Mouse (Mus musculus): ENCODE measurements around the gene Defb42.
A peak's percentile ranks its signal among the peaks of the same experiment; 100 is the strongest.

The Defb42 gene

GRCm38 (mm10) chr14:63046691-63047090 lies at the start of gene Defb42:
Gene Defb42, plus strand, starts transcription at chr14:63046991.
- no peak for DNase-seq (ENCODE audit: low read depth in 2 of 2, low spot score in 2 of 2)

GRCm38 (mm10) chr14:62997777-62998176 lies 49.0 kb upstream of the Defb42 start, which contains the start of gene Defb47:
Gene Defb47, plus strand, starts transcription at chr14:62998077.
- no peak for DNase-seq (ENCODE audit: low read depth in 2 of 2, low spot score in 2 of 2)

GRCm38 (mm10) chr14:62998977-62999376 lies 47.8 kb upstream of the Defb42 start:
- no peak for DNase-seq (ENCODE audit: low read depth in 2 of 2, low spot score in 2 of 2)

- no peak for DNase-seq (ENCODE audit: low read depth in 2 of 2, low spot score in 2 of 2)
These were observed 44.2 kb upstream of the Defb42 start for GRCm38 (mm10) chr14:63002588-63002987.

- DNase-seq (ENCODE audit: low read depth in 2 of 2, low spot score in 2 of 2), result no peak
These were observed 35.3 kb upstream of the Defb42 start, which contains the start of gene Defb43 for GRCm38 (mm10) chr14:63011471-63011870. Gene Defb43, plus strand, starts transcription at chr14:63011771.

GRCm38 (mm10) chr14:63013082-63013481 lies 33.7 kb upstream of the Defb42 start:
- DNase-seq (ENCODE audit: low read depth in 2 of 2, low spot score in 2 of 2), result no peak

- no peak for DNase-seq (ENCODE audit: low read depth in 2 of 2, low spot score in 2 of 2)
These were observed 32.1 kb upstream of the Defb42 start for GRCm38 (mm10) chr14:63014667-63015066.

- no peak for DNase-seq (ENCODE audit: low read depth in 2 of 2, low spot score in 2 of 2)
These were observed 26.2 kb upstream of the Defb42 start for GRCm38 (mm10) chr14:63020524-63021156.

- DNase-seq (ENCODE audit: low read depth in 2 of 2, low spot score in 2 of 2), result no peak
These were observed 3.1 kb downstream of the Defb42 start, which contains the start of gene Defb30 for GRCm38 (mm10) chr14:63049910-63050370. Gene Defb30, minus strand, starts transcription at chr14:63049960.

GRCm38 (mm10) chr14:63050769-63051168 lies 4.0 kb downstream of the Defb42 start:
- DNase-seq (ENCODE audit: low read depth in 2 of 2, low spot score in 2 of 2), result peak; percentile 32 to 52

GRCm38 (mm10) chr14:63054729-63055128 lies 7.9 kb downstream of the Defb42 start:
- no peak for DNase-seq (ENCODE audit: low read depth in 2 of 2, low spot score in 2 of 2)

GRCm38 (mm10) chr14:63060361-63060760 lies 13.6 kb downstream of the Defb42 start:
- no peak for DNase-seq (ENCODE audit: low read depth in 2 of 2, low spot score in 2 of 2)

GRCm38 (mm10) chr14:63062184-63062583 lies 15.4 kb downstream of the Defb42 start:
- no peak for DNase-seq (ENCODE audit: low read depth in 2 of 2, low spot score in 2 of 2)

- DNase-seq (ENCODE audit: low read depth in 2 of 2, low spot score in 2 of 2), result no peak
These were observed 18.6 kb downstream of the Defb42 start for GRCm38 (mm10) chr14:63065391-63065790.

- DNase-seq (ENCODE audit: low read depth in 2 of 2, low spot score in 2 of 2), result peak; percentile 43 to 64
These were observed 20.0 kb downstream of the Defb42 start for GRCm38 (mm10) chr14:63066630-63067310.

- no peak for DNase-seq (ENCODE audit: low read depth in 2 of 2, low spot score in 2 of 2)
These were observed 20.9 kb downstream of the Defb42 start for GRCm38 (mm10) chr14:63067708-63068107.

All from CD8-positive naive resting alpha-beta T cell, adult 2 months (primary cell).